Mouse (Mus musculus): ENCODE results near the gene Fsip1.
A peak's percentile ranks its signal among the peaks of the same experiment; 100 is the strongest.
"Not testable (repeated sequence)": the region's sequence is repeated elsewhere in the genome, so short reads cannot be mapped to it uniquely, and the experiment has no call there.

Gene Fsip1

DNA sequence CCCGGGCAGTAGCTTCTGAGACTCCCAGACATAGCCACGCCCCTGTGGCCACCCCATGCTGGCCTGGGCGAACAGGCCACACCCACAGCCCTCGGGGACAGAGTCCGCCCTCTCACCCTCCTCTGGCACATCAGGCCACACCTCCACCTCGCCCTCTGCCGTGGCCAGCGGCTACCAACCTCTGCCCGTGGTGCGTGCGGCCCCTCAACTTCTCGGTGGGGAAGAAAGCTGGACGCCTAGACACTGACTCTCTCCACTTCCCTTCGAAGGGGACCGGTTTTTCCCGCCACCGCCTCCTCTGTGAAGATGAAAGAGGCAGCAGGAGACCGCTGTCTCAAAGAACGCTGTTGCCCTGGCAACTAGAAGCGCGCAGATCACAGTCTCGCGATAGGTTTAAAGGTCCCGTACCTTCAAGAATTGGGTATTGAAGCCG is at the start of gene Fsip1:
Gene Fsip1 (minus strand): TSS at position 346 of the 433 bp plus-strand sequence.
- peak; percentile 26 for DNase-seq (ENCODE audit: low read depth, low spot score)

DNA sequence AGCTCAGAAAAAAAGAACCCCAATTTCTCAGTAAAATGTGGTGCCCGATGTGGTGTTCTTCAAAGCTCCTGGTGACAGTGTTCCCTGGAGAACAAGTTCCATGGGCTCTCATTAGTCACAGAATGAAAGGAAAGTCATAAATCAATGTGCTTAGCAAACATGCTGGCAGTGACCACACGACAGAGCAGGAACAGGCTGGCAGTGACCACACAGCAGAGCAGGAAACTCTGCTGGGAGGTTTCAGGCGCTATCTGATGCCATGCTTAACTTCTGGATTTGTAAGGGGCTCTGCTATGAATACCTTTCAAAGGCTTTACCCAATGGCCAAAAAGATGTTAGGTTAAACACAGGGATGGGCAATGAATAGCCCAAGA is 49.7 kb upstream of the Fsip1 start:
- no peak for DNase-seq (ENCODE audit: low read depth, low spot score)

DNA sequence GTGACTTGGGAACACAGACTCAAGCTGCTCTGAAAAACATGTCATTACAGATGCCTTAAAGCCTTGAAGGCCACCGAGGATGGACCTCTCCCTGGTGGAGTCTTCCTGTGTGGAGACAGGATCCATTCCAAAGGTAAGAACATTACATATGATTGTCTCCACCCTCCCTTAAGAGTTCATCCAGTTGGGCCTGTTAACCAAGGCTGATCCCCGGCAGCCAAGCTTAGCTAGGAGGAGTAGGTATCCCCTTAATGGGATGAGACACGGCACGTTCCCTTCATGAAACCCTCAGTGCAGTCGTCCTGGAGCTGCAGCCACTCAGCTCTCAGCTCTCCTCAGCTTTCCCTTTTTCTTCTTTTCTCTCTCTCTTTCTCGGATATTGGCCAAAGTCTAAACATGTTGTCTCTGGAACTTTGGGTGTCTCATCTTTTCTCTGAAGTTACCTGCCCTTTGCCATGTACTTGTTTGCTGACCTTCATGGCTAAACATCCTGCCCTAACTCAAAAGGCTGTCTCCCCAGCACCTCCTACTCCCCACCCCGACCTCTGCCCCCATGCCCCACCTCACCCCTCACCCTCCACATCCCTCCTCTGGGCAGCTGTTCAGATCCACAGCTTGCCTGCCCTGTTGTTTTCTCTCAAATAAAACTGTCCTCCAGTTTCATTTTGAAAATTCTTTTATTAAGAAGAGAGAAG is 49.2 kb upstream of the Fsip1 start:
- no peak for DNase-seq (ENCODE audit: low read depth, low spot score)

DNA sequence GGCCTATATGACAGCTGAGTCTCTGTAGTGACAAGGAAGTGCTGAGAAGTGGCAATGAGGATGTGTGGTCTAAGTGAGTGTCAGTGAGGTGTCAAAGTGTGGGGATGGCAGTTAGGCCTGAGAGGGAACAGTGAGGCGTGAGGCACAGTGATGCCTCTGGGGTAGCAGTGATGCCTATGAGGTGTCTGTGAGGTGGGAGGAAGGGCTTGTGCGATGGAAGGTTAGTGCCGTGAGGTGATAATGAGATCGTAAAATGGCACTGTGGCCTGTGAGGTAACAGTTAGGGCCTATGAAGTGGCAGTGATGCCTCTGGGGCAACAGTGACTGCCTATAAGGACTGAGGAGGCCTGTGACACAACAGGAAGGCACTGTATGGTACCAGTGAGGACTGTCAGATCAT is 46.7 kb upstream of the Fsip1 start:
- DNase-seq (ENCODE audit: low read depth, low spot score): no peak

DNA sequence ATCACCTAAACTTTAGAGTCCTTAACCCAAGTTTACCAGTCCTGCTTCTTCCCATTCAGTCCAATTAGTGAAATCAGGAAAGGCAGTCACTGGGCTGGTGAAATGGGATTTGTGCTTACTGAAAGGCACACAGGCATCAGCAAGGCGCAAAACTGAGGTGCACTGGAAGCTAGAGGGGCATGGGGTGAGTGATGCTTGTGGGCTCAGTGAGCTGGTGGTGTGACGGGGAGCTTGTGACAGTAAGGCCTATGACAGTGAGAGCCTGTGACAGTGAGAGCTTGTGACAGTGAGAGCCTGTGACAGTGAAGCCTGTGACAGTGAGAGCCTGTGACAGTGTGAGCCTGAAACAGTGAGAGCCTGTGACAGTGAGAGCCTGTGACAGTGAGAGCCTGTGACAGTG is 44.9 kb upstream of the Fsip1 start:
- DNase-seq (ENCODE audit: low read depth, low spot score): no peak

DNA sequence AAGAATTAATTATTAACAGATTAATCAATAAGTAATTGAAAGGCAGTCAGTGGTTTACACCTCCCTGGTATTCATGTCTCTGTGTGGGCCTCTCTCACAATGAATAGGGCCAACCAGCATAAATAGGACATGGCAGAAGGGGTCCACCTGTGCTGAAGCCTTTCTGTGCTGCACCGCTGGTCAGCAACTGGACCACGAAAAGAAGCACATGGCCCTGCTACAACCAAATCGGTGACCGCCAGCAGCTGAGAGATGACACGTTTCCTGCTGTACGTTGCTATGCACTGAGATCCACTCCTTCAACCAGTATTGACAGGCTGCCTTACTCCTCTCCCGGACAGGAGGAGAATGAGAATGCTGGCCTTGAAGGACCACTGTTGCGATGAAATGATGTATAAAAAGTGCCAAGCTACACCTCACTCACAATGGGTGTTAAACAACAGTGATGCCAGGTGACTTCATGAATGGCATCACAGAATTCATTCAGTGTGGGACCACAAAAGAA is 44.3 kb upstream of the Fsip1 start:
- no peak for DNase-seq (ENCODE audit: low read depth, low spot score)

DNA sequence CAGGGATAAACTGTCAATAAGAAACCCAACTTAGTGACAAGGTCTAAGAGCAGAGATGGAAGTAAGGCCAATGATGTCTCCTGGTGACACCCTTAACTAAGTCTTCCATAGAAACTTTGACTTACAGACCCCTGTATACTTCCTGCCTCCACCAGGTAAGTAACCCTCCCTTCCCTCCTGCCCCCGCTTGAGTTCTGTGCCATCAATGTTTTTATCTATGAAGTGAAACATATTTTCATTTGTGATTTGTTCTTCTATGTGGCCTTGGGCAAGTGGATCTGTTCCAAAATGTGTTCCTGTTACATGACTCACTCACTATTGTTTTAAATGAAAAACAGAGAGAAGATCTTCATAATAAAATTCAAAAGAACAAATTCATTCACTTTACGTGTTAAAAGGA is 43.2 kb upstream of the Fsip1 start:
- DNase-seq (ENCODE audit: low read depth, low spot score): no peak

DNA sequence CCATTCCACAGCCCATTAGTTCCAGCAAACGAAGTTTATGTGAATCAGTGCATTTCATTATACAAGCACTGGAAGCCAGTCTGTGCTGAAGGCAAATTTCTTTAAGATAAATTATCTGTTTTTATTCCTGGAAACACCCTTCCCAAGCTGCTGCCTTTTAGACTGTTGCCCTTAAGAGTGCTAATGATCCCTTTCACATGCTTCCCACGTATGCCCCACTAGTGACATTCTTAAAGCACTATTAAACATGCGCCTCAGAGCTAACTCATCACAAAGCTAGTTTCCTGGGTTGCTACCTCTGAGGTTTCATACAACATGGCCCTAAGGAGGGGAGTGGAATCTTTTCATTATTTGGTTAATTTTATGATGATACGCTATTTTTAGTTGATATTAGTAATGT is 41.8 kb upstream of the Fsip1 start:
- DNase-seq (ENCODE audit: low read depth, low spot score): no peak

DNA sequence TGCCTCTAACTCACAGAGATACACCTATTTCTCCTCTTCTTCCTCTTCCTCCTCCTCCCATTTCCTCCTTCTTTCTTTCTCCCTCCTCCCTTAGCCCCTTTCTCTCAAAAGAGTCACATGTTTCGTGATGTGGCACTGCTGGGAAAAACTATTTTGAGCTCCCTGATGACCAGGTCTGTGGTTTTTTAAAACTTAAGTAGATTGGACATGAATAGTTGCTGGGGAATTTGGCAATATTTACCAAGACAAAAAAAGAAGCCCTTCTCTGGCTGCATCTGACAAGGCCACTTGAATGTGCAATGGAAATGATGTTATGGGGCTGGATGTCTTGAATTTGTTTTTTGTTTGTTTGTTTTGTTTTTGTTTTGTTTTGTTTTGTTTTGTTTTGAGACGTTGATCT is 41.2 kb upstream of the Fsip1 start:
- no peak for DNase-seq (ENCODE audit: low read depth, low spot score)

DNA sequence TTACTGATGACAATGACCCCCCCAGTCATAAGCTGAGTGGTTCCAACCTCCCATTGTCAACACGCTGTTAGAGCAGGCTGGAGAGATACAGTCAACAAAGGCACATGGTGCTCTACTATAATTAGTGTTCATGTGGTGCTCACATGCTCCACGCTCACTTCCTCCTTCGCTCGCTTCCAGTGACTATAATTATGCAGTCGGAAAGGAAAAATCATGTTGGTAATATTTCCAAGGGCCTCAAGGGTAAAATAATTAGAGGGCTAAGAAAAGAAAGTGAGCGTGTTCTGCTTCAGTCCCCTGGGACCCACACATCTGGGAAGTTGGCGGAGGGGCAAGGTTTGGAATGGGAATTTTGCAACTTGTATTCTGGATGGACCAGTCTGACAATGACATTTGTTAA is 38.7 kb upstream of the Fsip1 start:
- no peak for DNase-seq (ENCODE audit: low read depth, low spot score)

DNA sequence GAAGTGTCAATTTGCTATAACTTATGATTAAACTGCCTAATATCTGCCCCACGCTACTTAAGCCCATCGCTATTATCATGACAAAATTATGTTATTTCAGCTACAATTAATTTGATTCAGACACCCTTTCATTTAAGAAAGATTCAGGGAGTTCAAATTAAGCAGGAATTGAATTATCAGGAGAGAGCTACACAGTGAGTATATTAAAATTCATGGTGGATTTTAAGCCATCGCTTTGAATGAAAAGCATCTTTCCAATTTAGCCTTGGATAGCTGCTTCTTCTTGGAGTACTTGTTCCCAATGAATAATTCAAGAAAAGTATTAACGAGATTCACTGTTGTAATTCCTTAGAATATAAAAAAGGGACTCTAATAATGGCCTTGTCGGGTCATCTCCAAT is 36.8 kb upstream of the Fsip1 start:
- no peak for DNase-seq (ENCODE audit: low read depth, low spot score)

DNA sequence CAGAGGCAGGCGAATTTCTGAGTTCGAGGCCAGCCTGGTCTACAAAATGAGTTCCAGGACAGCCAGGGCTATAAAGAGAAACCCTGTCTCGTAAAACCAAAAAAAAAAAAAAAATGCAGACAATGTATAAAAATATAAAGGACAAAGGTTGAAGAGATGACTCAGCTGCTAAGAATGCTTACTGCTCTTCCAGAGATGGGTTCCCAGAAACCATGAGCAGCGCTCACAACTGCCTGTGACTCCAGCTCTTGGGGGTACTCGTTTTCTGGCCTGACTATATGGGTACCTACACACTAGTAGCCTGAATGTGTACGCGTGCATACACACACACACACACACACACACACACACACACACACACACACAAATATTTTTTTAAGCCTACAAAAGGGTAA is 32.3 kb upstream of the Fsip1 start:
- DNase-seq (ENCODE audit: low read depth, low spot score): not testable (repeated sequence)

DNA sequence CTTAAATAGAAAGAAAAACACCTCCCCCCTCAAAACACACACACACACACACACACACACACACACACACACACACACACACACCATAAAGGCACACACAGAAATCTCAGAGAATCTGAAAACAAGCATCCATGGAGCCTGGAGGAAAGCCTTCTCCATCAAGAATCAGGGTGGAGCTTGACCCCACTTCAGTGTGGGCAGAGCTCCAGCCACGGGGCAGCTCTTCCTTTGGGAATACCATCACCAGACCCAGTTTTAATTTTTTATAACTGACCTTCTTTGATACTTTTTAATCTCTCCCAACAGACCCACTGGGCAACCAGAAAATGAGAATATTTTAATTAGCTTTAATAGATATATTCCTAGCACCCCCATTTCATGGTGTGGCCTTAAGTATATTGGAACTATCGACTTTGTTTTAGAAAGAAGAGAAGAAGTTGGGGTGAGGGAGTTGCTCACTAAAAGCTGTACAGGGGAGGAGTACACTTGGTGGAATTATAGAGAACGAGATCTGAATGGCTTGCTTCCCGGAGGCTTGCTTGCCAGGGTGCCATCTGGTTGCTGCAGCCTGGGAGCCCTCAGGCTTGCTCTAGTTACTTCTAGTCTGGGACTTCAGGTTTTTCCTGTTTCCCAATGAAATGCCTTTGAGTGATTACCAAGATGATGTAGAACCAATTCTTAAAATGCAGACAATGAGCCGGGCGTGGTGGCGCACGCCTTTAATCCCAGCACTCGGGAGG is 31.7 kb upstream of the Fsip1 start:
- DNase-seq (ENCODE audit: low read depth, low spot score): no peak

DNA sequence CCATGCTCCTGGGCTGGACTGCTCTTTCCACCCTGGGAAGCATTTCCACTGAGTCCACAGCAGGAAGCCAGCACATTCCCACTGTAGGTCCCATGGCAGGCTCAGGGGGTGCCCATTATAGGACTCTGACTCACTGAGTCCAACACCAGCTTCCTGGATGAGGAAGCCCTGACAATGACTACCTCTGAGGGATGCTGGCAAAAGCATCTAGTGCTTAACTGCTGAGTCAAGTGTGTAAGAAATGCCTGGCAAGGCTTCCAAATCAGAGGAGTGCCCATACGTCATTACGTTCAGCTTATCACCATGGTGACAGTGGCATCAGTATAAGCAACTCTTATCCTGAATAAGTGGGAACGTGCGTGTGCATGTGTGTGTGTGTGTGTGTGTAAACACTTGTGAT is 30.9 kb upstream of the Fsip1 start:
- no peak for DNase-seq (ENCODE audit: low read depth, low spot score)

DNA sequence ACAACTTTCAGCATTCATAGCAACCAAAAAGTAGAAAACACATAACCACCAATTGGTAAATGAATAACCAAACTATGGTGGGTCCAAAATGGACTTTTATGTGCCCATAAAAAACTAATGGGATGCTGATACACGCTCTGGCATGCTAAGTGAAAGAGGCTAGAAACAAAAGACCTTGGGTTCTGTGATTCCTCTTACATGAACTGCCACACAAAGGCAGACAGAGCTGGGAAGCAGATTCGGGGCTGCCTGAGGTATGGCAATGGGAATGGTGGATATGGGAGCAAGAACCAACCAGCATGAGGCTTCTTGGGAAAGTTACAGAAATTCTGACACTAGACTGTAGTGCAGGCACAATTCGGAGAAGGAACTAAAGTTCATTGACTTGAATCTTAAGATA is 25.7 kb upstream of the Fsip1 start:
- no peak for DNase-seq (ENCODE audit: low read depth, low spot score)

DNA sequence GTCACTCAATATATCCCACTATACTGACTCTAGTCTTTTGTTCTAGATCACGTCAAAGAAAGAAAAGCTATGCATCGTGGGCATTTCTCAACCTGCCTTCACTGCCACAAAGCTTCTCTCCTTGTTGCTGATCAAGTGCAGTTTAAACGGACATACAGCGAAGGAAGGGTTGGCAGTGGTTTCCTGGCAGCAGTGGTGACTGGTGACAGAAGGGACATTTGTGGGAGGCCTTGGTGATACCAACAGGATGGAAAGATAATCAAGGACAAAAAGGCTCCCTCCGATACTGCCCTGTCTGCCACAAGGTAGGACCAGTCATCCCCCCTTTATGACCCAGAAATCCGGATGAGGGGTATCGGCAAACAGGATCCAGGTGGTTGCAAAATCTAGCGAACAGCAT is 21.5 kb upstream of the Fsip1 start:
- DNase-seq (ENCODE audit: low read depth, low spot score): no peak

DNA sequence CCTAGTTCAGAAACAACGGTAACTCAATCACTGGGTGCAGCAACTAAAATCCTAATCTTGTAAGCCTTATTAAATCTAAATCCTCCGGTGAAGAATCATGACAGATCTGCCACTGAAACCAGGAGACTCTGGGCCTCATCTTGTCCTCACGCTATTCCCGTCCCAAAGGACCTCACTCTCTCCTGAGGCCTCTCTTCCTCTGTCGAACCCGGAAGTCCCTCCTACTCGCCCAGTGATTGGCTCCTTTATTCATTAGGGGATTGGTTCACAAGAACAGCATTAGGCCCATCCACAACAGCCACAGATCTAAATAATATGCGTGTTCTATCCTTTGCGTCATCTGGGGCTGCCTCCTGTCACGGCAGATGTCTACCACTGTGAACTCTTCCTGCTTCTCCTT is 14.8 kb upstream of the Fsip1 start:
- DNase-seq (ENCODE audit: low read depth, low spot score): no peak

DNA sequence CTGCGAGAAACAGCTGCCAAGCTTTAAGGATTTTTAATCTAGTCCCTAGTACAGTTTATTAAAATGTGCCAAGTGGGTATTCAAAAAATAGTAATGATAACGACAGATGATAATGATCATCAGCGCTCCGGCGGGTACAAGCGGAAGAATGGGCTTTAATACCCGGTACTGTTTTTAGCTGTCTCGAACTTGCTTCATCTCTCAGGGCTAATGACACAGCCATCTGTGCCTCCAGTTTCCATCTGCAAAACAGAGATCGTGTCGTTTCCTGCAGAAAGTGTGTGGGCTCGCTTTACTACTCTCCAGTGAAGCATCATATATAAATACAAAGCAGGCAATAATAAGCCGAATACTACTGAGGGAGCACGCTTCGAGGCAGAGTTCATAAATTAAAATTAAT is 13.4 kb upstream of the Fsip1 start:
- no peak for DNase-seq (ENCODE audit: low read depth, low spot score)

DNA sequence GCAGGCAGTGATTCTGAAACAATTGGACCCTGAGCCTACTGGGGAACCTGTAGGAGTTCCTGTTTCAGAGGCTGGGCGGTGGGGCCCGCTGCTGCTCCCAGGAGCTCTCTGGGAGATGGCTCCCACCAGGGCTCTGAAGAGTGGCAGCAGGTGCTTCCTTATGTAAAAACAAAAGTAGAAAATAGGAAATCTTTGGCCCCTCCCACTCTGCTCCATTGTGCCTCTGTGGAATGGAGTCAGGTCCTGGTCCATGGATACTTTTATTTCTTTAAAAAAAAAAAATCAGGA is 7.1 kb upstream of the Fsip1 start:
- DNase-seq (ENCODE audit: low read depth, low spot score): no peak

DNA sequence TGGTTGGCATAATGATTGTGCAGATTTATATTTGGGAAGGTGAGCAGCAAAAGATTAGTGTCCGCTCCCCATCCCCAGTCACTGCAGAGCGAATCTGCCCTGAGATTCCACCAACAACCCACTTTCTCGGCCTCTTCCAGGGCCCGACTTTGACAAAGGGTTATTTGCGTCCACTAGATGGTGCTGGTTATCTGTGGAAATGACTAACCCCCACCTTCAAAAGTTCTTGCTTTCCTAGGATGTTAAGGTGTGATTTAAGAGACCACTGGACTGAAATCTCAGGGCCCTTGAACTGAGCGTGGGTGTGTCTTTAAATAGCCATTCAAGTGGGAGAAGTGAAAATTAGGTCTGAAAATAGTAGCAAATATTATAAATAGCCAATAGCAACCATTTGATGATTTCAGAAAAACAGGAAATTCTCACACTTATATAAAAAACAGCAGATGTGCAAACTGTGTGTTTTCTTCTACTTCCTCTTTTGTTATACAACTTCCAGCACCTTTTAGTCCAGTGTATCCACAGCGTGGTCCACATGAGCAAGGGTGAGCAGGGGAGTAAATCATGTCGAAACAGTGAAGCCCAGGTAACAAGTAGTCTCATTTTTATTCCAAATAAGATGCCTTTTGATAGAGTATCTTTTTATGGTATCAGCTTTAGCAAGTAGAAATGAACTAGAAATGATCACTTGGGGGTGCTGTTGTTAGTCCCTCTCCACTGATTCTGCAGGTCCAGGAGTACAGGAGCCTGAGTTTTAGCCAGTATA is 6.6 kb upstream of the Fsip1 start:
- DNase-seq (ENCODE audit: low read depth, low spot score): peak; percentile 15

DNA sequence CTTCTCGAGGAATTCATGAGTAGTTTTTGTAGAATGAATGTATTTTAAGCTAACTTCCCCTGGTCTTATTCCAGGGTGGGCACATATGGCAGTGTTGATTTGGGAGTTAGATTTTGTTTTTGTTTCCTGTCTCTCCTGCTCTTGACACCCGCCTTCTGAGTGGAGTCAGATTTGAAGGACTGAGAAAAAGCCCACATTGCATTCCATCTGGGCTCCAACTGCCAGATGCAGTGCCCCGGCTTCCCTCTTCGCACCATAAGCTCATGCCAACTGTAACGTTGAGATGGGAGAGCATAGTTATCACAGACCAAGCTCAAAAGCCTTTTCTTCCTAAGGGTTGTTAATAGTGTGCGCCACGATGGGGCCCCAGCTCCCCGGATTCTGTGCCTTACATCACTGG is 5.9 kb upstream of the Fsip1 start:
- no peak for DNase-seq (ENCODE audit: low read depth, low spot score)

DNA sequence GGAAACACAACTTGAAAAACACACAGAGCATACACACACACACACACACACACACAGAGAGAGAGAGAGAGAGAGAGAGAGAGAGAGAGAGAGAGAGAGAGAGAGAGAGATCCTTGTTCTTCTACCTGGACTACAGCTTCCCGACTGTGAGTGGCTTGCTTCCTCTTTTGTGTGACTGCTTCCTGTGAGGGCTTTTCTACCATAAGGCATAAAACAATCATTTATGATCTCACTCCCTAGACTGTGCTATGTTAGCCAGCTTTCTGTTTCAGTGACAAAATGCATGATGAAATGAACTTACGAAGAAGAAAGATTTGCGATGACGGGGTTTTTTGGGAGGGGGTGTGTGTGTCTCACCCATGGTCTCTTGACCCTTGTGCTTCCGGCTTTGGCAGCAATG is 3.0 kb upstream of the Fsip1 start:
- DNase-seq (ENCODE audit: low read depth, low spot score): no peak

DNA sequence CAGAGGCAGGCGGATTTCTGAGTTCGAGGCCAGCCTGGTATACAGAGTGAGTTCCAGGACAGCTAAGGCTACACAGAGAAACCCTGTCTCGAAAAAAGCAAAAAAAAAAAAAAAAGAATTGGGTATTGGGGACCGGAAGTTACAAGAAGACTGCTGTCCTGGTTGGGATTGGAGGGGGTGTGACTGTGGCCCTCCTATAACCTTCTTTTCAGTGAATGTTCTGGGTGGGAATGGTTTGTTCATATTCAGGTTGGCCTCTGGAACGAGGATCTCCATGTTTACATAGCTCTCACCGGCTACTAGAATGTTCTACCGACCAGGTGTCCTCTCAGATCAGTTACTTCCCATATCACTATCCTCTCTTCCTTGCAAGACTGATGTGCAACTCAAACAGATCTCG is 328 bp upstream of the Fsip1 start:
- no peak for DNase-seq (ENCODE audit: low read depth, low spot score)
